Mouse (Mus musculus): ENCODE measurements around the gene Piga. TPM values are rescaled to one million over a fixed set of nuclear protein-coding genes. Genes with fewer than 3 reads are reported as not detected.

Piga gene
- polyA plus RNA-seq, 1 experiment: 5.8 TPM

GRCm38 (mm10) chrX:164406133-164407022, 13.2 kb upstream of the Piga start:
- H3K4me1 ChIP-seq (ENCODE audit: control insufficient read depth, insufficient read depth, low read length): no peaks in the 10 kb centered on the region
- TF ChIP-seq CTCF (IDR thresholded peaks at IDR 0.05; ENCODE audit: low read depth, low read length): no peak
- no peak overlapping the region for H3K27ac ChIP-seq (ENCODE audit: insufficient read depth, low read depth, low read length)

GRCm38 (mm10) chrX:164408301-164408927, 11.2 kb upstream of the Piga start:
- no peak for TF ChIP-seq CTCF (IDR thresholded peaks at IDR 0.05; ENCODE audit: low read depth, low read length)
- no peak for TF ChIP-seq POLR2A (IDR thresholded peaks at IDR 0.05; ENCODE audit: borderline replicate concordance, low read depth, low read length)
- H3K27ac ChIP-seq (ENCODE audit: insufficient read depth, low read depth, low read length): no peak overlapping the region
- H3K4me1 ChIP-seq (ENCODE audit: control insufficient read depth, insufficient read depth, low read length): no peaks in the 10 kb centered on the region
- no peak overlapping the region for H3K4me3 ChIP-seq (ENCODE audit: insufficient read depth, low read length)

More at GRCm38 (mm10) chrX:164406133-164407022, 13.2 kb upstream of the Piga start:
- no peak overlapping the region for H3K4me3 ChIP-seq (ENCODE audit: insufficient read depth, low read length)

- H3K4me3 ChIP-seq (ENCODE audit: insufficient read depth, low read length): no peak overlapping the region
- no peak for TF ChIP-seq POLR2A (IDR thresholded peaks at IDR 0.05; ENCODE audit: borderline replicate concordance, low read depth, low read length)
- no peak for TF ChIP-seq CTCF (IDR thresholded peaks at IDR 0.05; ENCODE audit: low read depth, low read length)
Measured at GRCm38 (mm10) chrX:164410562-164410961, 9.0 kb upstream of the Piga start.

GRCm38 (mm10) chrX:164416803-164417202, 2.8 kb upstream of the Piga start:
- no peak overlapping the region for H3K4me3 ChIP-seq (ENCODE audit: insufficient read depth, low read length)
- TF ChIP-seq POLR2A (IDR thresholded peaks at IDR 0.05; ENCODE audit: borderline replicate concordance, low read depth, low read length) (no peak), CTCF (IDR thresholded peaks at IDR 0.05; ENCODE audit: low read depth, low read length) (no peak)
- no peak overlapping the region for H3K27ac ChIP-seq (ENCODE audit: insufficient read depth, low read depth, low read length)
- H3K4me1 ChIP-seq (ENCODE audit: control insufficient read depth, insufficient read depth, low read length): peaks cover 6% of the 10 kb centered on the region

More at GRCm38 (mm10) chrX:164410562-164410961, 9.0 kb upstream of the Piga start:
- Histone ChIP-seq H3K27ac (ENCODE audit: insufficient read depth, low read depth, low read length) (no peak overlapping the region), H3K4me1 (ENCODE audit: control insufficient read depth, insufficient read depth, low read length) (0 out of 2 replicates have a peak, but pooled peaks cover 4% of the 10 kb centered on the region)

GRCm38 (mm10) chrX:164418008-164418407, 1.6 kb upstream of the Piga start:
- no peak overlapping the region for H3K4me3 ChIP-seq (ENCODE audit: insufficient read depth, low read length)
- no peak for TF ChIP-seq CTCF (IDR thresholded peaks at IDR 0.05; ENCODE audit: low read depth, low read length)
- TF ChIP-seq POLR2A (IDR thresholded peaks at IDR 0.05; ENCODE audit: borderline replicate concordance, low read depth, low read length): no peak
- H3K27ac ChIP-seq (ENCODE audit: insufficient read depth, low read depth, low read length): no peak overlapping the region
- H3K4me1 ChIP-seq (ENCODE audit: control insufficient read depth, insufficient read depth, low read length): peaks cover 6% of the 10 kb centered on the region

DNA sequence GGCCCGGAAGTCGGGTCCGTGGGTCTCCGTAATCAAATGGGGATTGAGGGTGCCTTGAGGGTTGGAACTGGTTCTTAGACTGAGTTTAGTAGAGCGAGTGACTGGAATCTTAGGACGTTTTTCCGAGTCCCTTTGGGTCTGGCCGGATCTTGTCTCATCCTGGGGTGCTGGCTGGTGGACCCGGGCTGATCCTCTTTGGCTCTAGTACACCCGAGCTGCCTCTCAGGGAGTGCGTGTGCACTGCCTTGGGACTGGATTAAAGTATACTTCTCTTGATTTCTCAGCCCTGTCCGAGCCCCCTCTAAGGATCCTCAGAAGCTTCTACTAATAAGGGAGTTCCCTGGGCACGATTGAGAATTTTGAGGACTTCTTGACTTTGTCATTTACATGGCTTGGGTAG, 368 bp downstream of the Piga start:
- TF ChIP-seq POLR2A (IDR thresholded peaks at IDR 0.05; ENCODE audit: borderline replicate concordance, low read depth, low read length) (no peak), CTCF (IDR thresholded peaks at IDR 0.05; ENCODE audit: low read depth, low read length) (no peak)
- Histone ChIP-seq H3K27ac (ENCODE audit: insufficient read depth, low read depth, low read length) (peak overlapping the region; percentile 46), H3K4me1 (ENCODE audit: control insufficient read depth, insufficient read depth, low read length) (peaks cover 2% of the 10 kb centered on the region), H3K4me3 (ENCODE audit: insufficient read depth, low read length) (peak overlapping the region; percentile 89)

- Histone ChIP-seq H3K4me1 (ENCODE audit: control insufficient read depth, insufficient read depth, low read length) (peaks cover 2% of the 10 kb centered on the region), H3K27ac (ENCODE audit: insufficient read depth, low read depth, low read length) (no peak overlapping the region), H3K4me3 (ENCODE audit: insufficient read depth, low read length) (peak overlapping the region; percentile 89)
- TF ChIP-seq CTCF (IDR thresholded peaks at IDR 0.05; ENCODE audit: low read depth, low read length) (no peak), POLR2A (IDR thresholded peaks at IDR 0.05; ENCODE audit: borderline replicate concordance, low read depth, low read length) (no peak)
Measured at GRCm38 (mm10) chrX:164420518-164420917, 931 bp downstream of the Piga start.

DNA sequence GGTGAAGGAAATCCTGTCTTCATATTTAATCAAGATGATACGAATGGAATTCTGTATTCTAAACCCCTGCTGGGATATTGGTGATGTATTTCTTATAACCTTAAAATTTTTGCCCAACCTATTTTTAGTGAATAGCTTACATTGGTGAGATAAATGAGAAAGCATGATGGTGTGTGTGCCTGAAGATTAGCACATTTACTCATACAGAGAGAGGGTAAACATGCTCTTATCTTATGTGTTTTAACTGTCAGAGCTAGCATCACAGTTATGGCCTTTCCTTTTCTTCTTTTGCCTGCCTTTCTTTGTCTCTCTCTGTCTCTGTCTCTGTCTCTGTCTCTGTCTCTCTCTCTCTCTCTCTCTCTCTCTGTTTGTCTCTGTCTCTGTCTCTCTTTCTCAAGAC, 5.2 kb downstream of the Piga start:
- TF ChIP-seq CTCF (IDR thresholded peaks at IDR 0.05; ENCODE audit: low read depth, low read length): no peak
- no peak for TF ChIP-seq POLR2A (IDR thresholded peaks at IDR 0.05; ENCODE audit: borderline replicate concordance, low read depth, low read length)
- no peak overlapping the region for H3K4me3 ChIP-seq (ENCODE audit: insufficient read depth, low read length)
- no peaks in the 10 kb centered on the region; the same call in 1 of the 2 replicates for H3K4me1 ChIP-seq (ENCODE audit: control insufficient read depth, insufficient read depth, low read length)
- no peak overlapping the region for H3K27ac ChIP-seq (ENCODE audit: insufficient read depth, low read depth, low read length)

GRCm38 (mm10) chrX:164427295-164427694, 7.7 kb downstream of the Piga start:
- H3K4me3 ChIP-seq (ENCODE audit: insufficient read depth, low read length): no peak overlapping the region
- H3K4me1 ChIP-seq (ENCODE audit: control insufficient read depth, insufficient read depth, low read length): peaks cover 6% of the 10 kb centered on the region
- no peak for TF ChIP-seq CTCF (IDR thresholded peaks at IDR 0.05; ENCODE audit: low read depth, low read length)
- TF ChIP-seq POLR2A (IDR thresholded peaks at IDR 0.05; ENCODE audit: borderline replicate concordance, low read depth, low read length): no peak
- H3K27ac ChIP-seq (ENCODE audit: insufficient read depth, low read depth, low read length): no peak overlapping the region

- Histone ChIP-seq H3K4me3 (ENCODE audit: insufficient read depth, low read length) (no peak overlapping the region), H3K27ac (ENCODE audit: insufficient read depth, low read depth, low read length) (no peak overlapping the region), H3K4me1 (ENCODE audit: control insufficient read depth, insufficient read depth, low read length) (peaks cover 6% of the 10 kb centered on the region)
- TF ChIP-seq POLR2A (IDR thresholded peaks at IDR 0.05; ENCODE audit: borderline replicate concordance, low read depth, low read length) (no peak), CTCF (IDR thresholded peaks at IDR 0.05; ENCODE audit: low read depth, low read length) (no peak)
Measured at GRCm38 (mm10) chrX:164428224-164428623, 8.6 kb downstream of the Piga start.
